Mouse (Mus musculus): ENCODE results near the gene Myo7a. TPM values are rescaled to one million over a fixed set of nuclear protein-coding genes. Genes with fewer than 3 reads are reported as not detected.

Gene Myo7a
- polyA plus RNA-seq, 1 experiment from 2014 or later = 7.6 TPM

- Histone ChIP-seq H3K27ac (replicated peaks in 1 of 2; ENCODE audit: control insufficient read depth in 1 of 2, insufficient read depth in 1 of 2, low read depth in 2 of 2, low read length in 2 of 2) (no peak overlapping the region), H3K4me2 (ENCODE audit: low read length) (no peak overlapping the region), H3K4me1 (ENCODE audit: control insufficient read depth in 2 of 2, insufficient read depth in 2 of 2, low read length in 2 of 2) (0 out of 4 replicates have a peak, but pooled peaks cover 0 to 8% of the 10 kb centered on the region in 2 experiments), H3K27me3 (ENCODE audit: control insufficient read depth, insufficient read depth, low read length) (no peaks in the 10 kb centered on the region), H3K4me3 (ENCODE audit: control insufficient read depth in 1 of 2, insufficient read depth in 1 of 2, low read depth in 1 of 2, low read length in 2 of 2) (no peak overlapping the region), H3K36me3 (ENCODE audit: control insufficient read depth, insufficient read depth, low read length) (no peaks in the 10 kb centered on the region), H3K9ac (ENCODE audit: low read length) (no peak overlapping the region), H3K9me3 (ENCODE audit: control insufficient read depth, low read length) (no peaks in the 10 kb centered on the region)
- 29% methylated on average over 5 of the region's 5 CpGs for whole genome bisulfite sequencing
- ATAC-seq (ENCODE audit: insufficient number of reproducible peaks, insufficient read depth, low FRiP score, low read depth) = no peak
These were observed 5.4 kb upstream of the Myo7a start for GRCm38 (mm10) chr7:98124701-98125100.

- no peak for ATAC-seq (ENCODE audit: insufficient number of reproducible peaks, insufficient read depth, low FRiP score, low read depth)
- H3K27ac ChIP-seq (replicated peaks in 1 of 2; ENCODE audit: control insufficient read depth in 1 of 2, insufficient read depth in 1 of 2, low read depth in 2 of 2, low read length in 2 of 2) = no peak overlapping the region
- peaks cover 7 to 19% of the 10 kb centered on the region in 2 experiments for H3K4me1 ChIP-seq (ENCODE audit: control insufficient read depth in 2 of 2, insufficient read depth in 2 of 2, low read length in 2 of 2)
- H3K27me3 ChIP-seq (ENCODE audit: control insufficient read depth, insufficient read depth, low read length) = no peaks in the 10 kb centered on the region
- no peak overlapping the region for H3K9ac ChIP-seq (ENCODE audit: low read length)
- no peak overlapping the region for H3K4me3 ChIP-seq (ENCODE audit: control insufficient read depth in 1 of 2, insufficient read depth in 1 of 2, low read depth in 1 of 2, low read length in 2 of 2)
- H3K9me3 ChIP-seq (ENCODE audit: control insufficient read depth, low read length) = no peaks in the 10 kb centered on the region
- no peak overlapping the region for H3K4me2 ChIP-seq (ENCODE audit: low read length)
- no peaks in the 10 kb centered on the region for H3K36me3 ChIP-seq (ENCODE audit: control insufficient read depth, insufficient read depth, low read length)
- 63% methylated on average over 8 of the region's 8 CpGs for WGBS
These were observed 2.3 kb upstream of the Myo7a start for GRCm38 (mm10) chr7:98121673-98122072.

- Histone ChIP-seq H3K4me1 (ENCODE audit: control insufficient read depth in 2 of 2, insufficient read depth in 2 of 2, low read length in 2 of 2) (peaks cover 8 to 21% of the 10 kb centered on the region in 2 experiments), H3K36me3 (ENCODE audit: control insufficient read depth, insufficient read depth, low read length) (no peaks in the 10 kb centered on the region), H3K4me3 (ENCODE audit: control insufficient read depth in 1 of 2, insufficient read depth in 1 of 2, low read depth in 1 of 2, low read length in 2 of 2) (no peak overlapping the region), H3K4me2 (ENCODE audit: low read length) (no peak overlapping the region), H3K9ac (ENCODE audit: low read length) (no peak overlapping the region), H3K27me3 (ENCODE audit: control insufficient read depth, insufficient read depth, low read length) (no peaks in the 10 kb centered on the region), H3K27ac (replicated peaks in 1 of 2; ENCODE audit: control insufficient read depth in 1 of 2, insufficient read depth in 1 of 2, low read depth in 2 of 2, low read length in 2 of 2) (no peak overlapping the region), H3K9me3 (ENCODE audit: control insufficient read depth, low read length) (no peaks in the 10 kb centered on the region)
- 69% methylated on average over 3 of the region's 3 CpGs for whole genome bisulfite sequencing
- ATAC-seq (ENCODE audit: insufficient number of reproducible peaks, insufficient read depth, low FRiP score, low read depth) = no peak
These were observed 1.9 kb upstream of the Myo7a start for GRCm38 (mm10) chr7:98121241-98121640.

GRCm38 (mm10) chr7:98120325-98120724 lies 1.0 kb upstream of the Myo7a start:
- ATAC-seq (ENCODE audit: insufficient number of reproducible peaks, insufficient read depth, low FRiP score, low read depth) = peak; percentile 25; the same call in 1 of the 2 replicates
- Histone ChIP-seq H3K4me3 (ENCODE audit: control insufficient read depth in 1 of 2, insufficient read depth in 1 of 2, low read depth in 1 of 2, low read length in 2 of 2) (0 out of 4 replicates have a peak overlapping the region, but pooled peaks of 1 of the 2 experiments have one; percentile 12), H3K4me1 (ENCODE audit: control insufficient read depth in 2 of 2, insufficient read depth in 2 of 2, low read length in 2 of 2) (peaks cover 8 to 21% of the 10 kb centered on the region in 2 experiments), H3K9me3 (ENCODE audit: control insufficient read depth, low read length) (no peaks in the 10 kb centered on the region), H3K36me3 (ENCODE audit: control insufficient read depth, insufficient read depth, low read length) (no peaks in the 10 kb centered on the region), H3K9ac (ENCODE audit: low read length) (peak overlapping the region; percentile 61; the same call in 1 of the 2 replicates), H3K27ac (replicated peaks in 1 of 2; ENCODE audit: control insufficient read depth in 1 of 2, insufficient read depth in 1 of 2, low read depth in 2 of 2, low read length in 2 of 2) (no peak overlapping the region), H3K27me3 (ENCODE audit: control insufficient read depth, insufficient read depth, low read length) (no peaks in the 10 kb centered on the region), H3K4me2 (ENCODE audit: low read length) (peak overlapping the region; percentile 64)
- WGBS = 12% methylated on average over 7 of the region's 7 CpGs

- H3K9me3 ChIP-seq (ENCODE audit: control insufficient read depth, low read length) = no peaks in the 10 kb centered on the region
- no peak overlapping the region for H3K9ac ChIP-seq (ENCODE audit: low read length)
- no peak for ATAC-seq (ENCODE audit: insufficient number of reproducible peaks, insufficient read depth, low FRiP score, low read depth)
- WGBS = 68% methylated on average over 2 of the region's 2 CpGs
- H3K4me3 ChIP-seq (ENCODE audit: control insufficient read depth in 1 of 2, insufficient read depth in 1 of 2, low read depth in 1 of 2, low read length in 2 of 2) = no peak overlapping the region
- no peak overlapping the region for H3K4me2 ChIP-seq (ENCODE audit: low read length)
- no peak overlapping the region for H3K27ac ChIP-seq (replicated peaks in 1 of 2; ENCODE audit: control insufficient read depth in 1 of 2, insufficient read depth in 1 of 2, low read depth in 2 of 2, low read length in 2 of 2)
- no peaks in the 10 kb centered on the region for H3K27me3 ChIP-seq (ENCODE audit: control insufficient read depth, insufficient read depth, low read length)
- H3K36me3 ChIP-seq (ENCODE audit: control insufficient read depth, insufficient read depth, low read length) = no peaks in the 10 kb centered on the region
- peaks cover 8 to 21% of the 10 kb centered on the region in 2 experiments for H3K4me1 ChIP-seq (ENCODE audit: control insufficient read depth in 2 of 2, insufficient read depth in 2 of 2, low read length in 2 of 2)
These were observed 573 bp upstream of the Myo7a start for GRCm38 (mm10) chr7:98119961-98120232.

GRCm38 (mm10) chr7:98117012-98117660 lies 2.2 kb downstream of the Myo7a start:
- WGBS = 27% methylated on average over 11 of the region's 11 CpGs
- Histone ChIP-seq H3K27me3 (ENCODE audit: control insufficient read depth, insufficient read depth, low read length) (peaks cover 5% of the 10 kb centered on the region), H3K27ac (replicated peaks in 1 of 2; ENCODE audit: control insufficient read depth in 1 of 2, insufficient read depth in 1 of 2, low read depth in 2 of 2, low read length in 2 of 2) (no peak overlapping the region), H3K36me3 (ENCODE audit: control insufficient read depth, insufficient read depth, low read length) (no peaks in the 10 kb centered on the region), H3K4me1 (ENCODE audit: control insufficient read depth in 2 of 2, insufficient read depth in 2 of 2, low read length in 2 of 2) (peaks cover 8 to 18% of the 10 kb centered on the region in 2 experiments), H3K9ac (ENCODE audit: low read length) (peak overlapping the region; percentile 32; the same call in 1 of the 2 replicates), H3K4me3 (ENCODE audit: control insufficient read depth in 1 of 2, insufficient read depth in 1 of 2, low read depth in 1 of 2, low read length in 2 of 2) (no peak overlapping the region), H3K9me3 (ENCODE audit: control insufficient read depth, low read length) (no peaks in the 10 kb centered on the region), H3K4me2 (ENCODE audit: low read length) (no peak overlapping the region)
- no peak; the same call in 1 of the 2 replicates for ATAC-seq (ENCODE audit: insufficient number of reproducible peaks, insufficient read depth, low FRiP score, low read depth)

GRCm38 (mm10) chr7:98114656-98115055 lies 4.7 kb downstream of the Myo7a start:
- Histone ChIP-seq H3K36me3 (ENCODE audit: control insufficient read depth, insufficient read depth, low read length) (no peaks in the 10 kb centered on the region), H3K9ac (ENCODE audit: low read length) (no peak overlapping the region), H3K27me3 (ENCODE audit: control insufficient read depth, insufficient read depth, low read length) (peaks cover 24% of the 10 kb centered on the region), H3K9me3 (ENCODE audit: control insufficient read depth, low read length) (no peaks in the 10 kb centered on the region), H3K4me3 (ENCODE audit: control insufficient read depth in 1 of 2, insufficient read depth in 1 of 2, low read depth in 1 of 2, low read length in 2 of 2) (no peak overlapping the region), H3K4me1 (ENCODE audit: control insufficient read depth in 2 of 2, insufficient read depth in 2 of 2, low read length in 2 of 2) (peaks cover 14 to 16% of the 10 kb centered on the region in 2 experiments), H3K4me2 (ENCODE audit: low read length) (no peak overlapping the region), H3K27ac (replicated peaks in 1 of 2; ENCODE audit: control insufficient read depth in 1 of 2, insufficient read depth in 1 of 2, low read depth in 2 of 2, low read length in 2 of 2) (no peak overlapping the region)
- 55% methylated on average over 6 of the region's 6 CpGs for WGBS
- no peak for ATAC-seq (ENCODE audit: insufficient number of reproducible peaks, insufficient read depth, low FRiP score, low read depth)

GRCm38 (mm10) chr7:98111233-98111632 lies 8.1 kb downstream of the Myo7a start:
- peaks cover 24% of the 10 kb centered on the region for H3K27me3 ChIP-seq (ENCODE audit: control insufficient read depth, insufficient read depth, low read length)
- 8% methylated on average over 25 of the region's 25 CpGs for WGBS
- H3K36me3 ChIP-seq (ENCODE audit: control insufficient read depth, insufficient read depth, low read length) = no peaks in the 10 kb centered on the region
- H3K9ac ChIP-seq (ENCODE audit: low read length) = peak overlapping the region; percentile 56; the same call in 1 of the 2 replicates
- H3K4me2 ChIP-seq (ENCODE audit: low read length) = peak overlapping the region; percentile 48
- peaks cover 3 to 6% of the 10 kb centered on the region in 2 experiments; a peak in 3 of 4 replicates for H3K4me1 ChIP-seq (ENCODE audit: control insufficient read depth in 2 of 2, insufficient read depth in 2 of 2, low read length in 2 of 2)
- ATAC-seq (ENCODE audit: insufficient number of reproducible peaks, insufficient read depth, low FRiP score, low read depth) = no peak
- H3K27ac ChIP-seq (replicated peaks in 1 of 2; ENCODE audit: control insufficient read depth in 1 of 2, insufficient read depth in 1 of 2, low read depth in 2 of 2, low read length in 2 of 2) = no peak overlapping the region
- peak overlapping the region; percentile 7 to 10; a peak in 2 of 4 replicates for H3K4me3 ChIP-seq (ENCODE audit: control insufficient read depth in 1 of 2, insufficient read depth in 1 of 2, low read depth in 1 of 2, low read length in 2 of 2)
- no peaks in the 10 kb centered on the region for H3K9me3 ChIP-seq (ENCODE audit: control insufficient read depth, low read length)

Data from heart, embryonic 14.5 days (tissue).